Mouse (Mus musculus) cerebellum, adult 11 months (tissue): ENCODE measurements around the gene Odf3l1.

Experiments
- DNase-seq: peaks from one replicate; pipeline ENCODE4 v3.0.0; 2022

Gene Odf3l1

DNA sequence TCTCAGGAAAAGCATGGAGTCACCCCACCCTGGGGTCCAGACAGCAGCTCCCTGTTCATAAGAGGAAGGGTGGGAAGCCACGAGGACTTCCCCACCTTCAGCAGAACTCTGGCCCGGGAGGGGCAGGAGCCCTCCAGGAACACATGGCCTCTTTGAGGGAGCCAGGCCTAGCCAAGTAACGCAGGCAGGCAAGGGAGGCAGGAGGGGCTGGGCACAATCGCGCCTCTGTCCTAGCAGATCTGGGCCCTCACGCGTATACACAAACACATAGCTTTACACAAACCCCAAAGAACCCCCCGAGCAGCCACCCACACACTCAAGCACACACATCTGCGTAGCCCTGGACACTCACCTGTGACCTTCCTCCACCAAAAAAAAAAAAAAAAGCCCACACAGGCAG lies 16.3 kb upstream of the Odf3l1 start:
- no peak for DNase-seq

DNA sequence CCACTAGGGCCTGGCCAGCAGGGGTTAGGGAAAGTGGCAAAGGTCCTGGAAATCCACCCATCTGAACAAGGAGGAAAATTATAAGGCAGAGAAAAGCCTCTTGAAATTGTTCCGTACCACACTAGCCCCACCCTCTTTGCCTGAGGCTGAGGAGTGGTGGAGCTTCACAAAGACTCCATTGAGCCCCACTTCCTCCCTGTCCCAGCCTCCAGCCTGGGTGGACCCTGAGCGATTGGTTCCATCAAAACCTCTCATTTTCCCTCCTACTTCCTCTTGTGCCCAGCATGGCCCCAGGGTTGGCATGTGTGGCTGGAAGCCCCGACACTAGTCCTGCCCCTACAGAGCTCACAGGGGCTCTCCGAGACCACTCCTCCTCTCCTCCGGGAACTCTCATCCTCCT lies 12.8 kb upstream of the Odf3l1 start:
- DNase-seq = no peak

DNA sequence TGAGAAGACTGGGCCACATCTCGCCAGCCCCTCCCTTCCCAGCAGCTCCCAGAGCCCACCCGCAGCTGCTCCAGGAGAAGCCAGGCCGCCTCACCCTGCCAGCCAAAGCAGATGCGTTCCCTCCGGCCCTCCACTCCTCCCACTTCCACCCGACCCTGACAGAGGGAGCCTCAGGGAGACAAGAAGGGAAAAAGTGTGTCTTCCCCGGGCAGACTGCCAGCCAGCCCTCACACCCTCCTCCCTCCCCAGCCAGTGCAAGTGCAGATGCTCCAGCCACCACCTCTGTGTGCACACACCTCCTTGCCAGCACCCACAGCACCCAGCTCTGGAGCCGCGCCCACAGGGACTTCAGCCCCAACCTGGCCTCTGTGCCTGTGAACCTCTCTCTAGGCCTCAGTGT lies 12.3 kb upstream of the Odf3l1 start:
- DNase-seq = no peak

DNA sequence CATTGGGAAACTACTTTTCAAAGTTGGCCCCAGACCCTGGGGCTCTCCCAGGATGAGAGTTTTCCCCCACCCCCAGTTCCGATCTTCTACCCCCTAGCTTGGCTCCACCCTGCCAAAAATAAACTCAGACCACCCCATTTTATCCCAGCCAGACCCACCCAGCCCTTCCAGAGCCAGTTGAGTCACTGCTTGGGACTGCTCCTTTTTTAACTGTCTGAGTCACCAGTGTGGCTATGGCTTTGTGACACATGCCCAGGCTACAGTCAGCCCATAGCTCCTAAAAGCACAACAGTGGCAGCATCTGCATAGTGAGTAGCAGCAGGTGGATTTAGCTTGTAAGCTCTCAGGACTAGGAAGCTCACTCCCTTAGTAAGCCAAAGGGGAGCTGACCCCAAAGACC lies 8.6 kb upstream of the Odf3l1 start:
- DNase-seq = no peak

DNA sequence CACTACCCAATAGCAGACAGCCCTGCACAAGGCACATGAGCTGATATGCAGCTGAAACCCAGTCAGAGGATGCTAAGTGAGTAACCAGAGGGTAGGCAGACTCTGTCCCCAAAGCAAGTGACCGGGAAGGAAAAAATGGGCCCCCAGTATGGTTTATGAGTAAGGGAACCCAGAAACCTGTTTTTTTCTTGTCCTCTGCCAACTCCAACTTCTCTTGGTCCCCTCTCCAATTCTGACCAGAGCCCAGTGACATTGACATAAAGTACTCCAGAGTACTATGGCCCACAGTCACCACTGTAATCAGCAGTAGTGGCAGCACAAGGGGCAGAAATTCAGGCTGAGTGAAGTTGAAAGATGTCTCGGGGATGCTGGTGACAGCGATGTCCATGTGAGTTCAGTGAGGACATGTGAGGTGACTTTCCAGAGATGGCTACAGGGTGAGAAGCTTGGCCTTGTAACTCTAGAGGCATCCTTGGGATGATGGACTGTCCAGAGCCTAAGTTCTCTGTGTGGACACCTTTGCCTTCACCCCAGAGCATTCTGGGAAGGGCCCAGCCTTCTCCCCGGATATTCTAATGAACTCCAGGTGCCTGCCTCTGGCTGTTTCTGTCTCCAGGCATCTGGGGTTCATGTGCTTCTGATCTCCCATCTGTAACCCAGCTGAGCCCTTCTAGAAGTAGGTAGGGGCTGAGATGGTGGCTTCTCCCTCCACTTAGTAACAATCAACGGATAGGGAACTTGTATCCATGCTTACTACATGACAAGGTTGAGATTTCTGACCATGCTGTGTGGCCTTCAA lies 7.8 kb upstream of the Odf3l1 start:
- no peak for DNase-seq

DNA sequence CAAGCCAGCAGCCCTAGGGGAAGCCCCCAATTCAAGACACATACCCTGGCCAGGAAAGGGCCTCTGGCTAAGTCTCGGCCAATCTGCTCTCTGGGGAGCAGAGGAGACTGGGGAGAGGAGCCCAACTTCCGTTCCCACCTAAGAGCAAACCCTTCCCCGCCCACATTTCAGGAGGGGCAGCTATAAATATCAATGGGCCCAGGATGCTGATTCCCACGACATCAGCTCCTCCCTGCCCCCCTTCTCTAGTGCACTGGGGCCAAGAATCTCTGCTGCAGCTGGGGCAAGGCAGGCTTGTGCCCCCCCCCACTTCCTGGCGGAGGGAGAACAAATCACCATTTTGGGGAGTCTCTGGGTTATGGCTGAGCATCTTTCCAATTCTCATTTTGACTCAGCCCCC lies 6.7 kb upstream of the Odf3l1 start:
- DNase-seq = no peak

DNA sequence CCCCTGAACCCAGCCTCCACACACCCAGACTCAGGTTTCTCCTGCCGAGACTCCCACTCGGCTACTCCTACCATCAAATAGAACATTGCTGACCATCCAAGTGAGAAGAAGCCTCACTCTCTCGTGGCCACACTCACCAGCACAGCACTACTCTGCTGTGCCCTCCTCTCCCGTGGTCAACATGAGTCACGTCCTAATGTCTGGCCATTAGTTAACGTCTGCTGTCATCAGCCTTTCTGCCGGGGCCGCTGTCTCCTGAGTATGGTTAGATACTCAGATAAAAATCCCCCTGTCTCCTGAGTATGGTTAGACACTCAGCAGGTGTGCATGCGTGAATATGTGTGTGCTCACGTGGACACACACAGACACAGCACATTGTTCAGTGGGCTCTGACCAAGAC lies 6.3 kb upstream of the Odf3l1 start:
- no peak for DNase-seq

DNA sequence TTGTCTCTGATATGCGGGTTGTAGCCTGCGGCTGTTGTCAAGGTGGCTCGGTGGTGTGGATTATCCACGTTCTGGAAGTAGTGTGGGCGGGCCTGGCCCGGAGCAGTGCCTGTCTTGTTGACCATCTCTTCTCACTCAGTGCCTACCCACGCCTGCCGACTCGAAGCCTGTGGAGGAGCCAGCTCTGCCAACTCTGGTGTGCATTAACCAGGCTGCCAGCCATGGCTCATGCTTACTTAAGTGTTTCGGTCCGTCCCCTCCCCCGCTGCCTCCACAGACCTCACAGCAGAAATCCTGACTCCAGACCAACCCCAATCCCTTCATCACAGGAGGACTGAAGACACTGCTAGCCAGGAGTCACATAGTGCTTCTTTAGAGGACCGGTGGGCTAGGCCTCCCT lies 5.1 kb upstream of the Odf3l1 start:
- no peak for DNase-seq

DNA sequence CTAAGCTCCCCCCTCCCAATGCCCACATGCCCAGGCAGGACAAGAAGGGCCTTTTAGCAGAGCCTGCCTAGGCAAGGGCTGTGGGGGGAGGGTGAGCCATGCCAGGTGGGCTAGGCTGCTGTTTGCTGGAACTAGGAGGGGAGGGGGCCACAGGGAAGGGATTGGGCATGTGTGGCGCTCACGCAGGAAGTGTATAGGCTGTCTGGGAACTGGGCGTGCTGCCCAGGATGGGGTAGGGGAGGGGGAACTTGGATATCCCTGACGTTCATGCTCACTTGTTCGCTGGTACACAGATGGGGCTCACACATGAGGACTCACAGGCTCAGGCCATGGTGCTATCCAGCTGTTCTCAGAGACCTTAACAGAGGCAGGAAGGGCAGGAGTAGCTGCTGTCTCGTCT lies 3.8 kb upstream of the Odf3l1 start:
- no peak for DNase-seq

DNA sequence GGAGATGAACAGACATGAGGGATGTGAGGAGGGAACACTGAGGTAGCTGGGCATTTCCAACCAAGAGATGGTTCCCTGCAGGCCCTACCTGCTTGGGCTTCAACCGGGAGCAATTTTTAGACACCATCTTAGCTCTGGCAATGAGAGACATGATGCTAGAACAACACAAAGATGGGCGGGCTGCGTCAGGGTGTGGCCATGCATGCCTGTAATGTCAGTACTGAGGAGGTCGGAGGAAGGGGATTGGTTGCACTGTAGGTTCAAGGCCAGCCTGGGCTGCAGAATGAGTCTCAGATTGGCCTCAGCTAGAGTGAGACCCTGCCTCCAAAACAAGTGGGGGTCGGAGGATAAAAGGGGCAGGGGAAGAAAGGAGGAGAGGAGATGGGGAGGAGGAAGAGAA lies 2.0 kb upstream of the Odf3l1 start:
- DNase-seq = no peak

DNA sequence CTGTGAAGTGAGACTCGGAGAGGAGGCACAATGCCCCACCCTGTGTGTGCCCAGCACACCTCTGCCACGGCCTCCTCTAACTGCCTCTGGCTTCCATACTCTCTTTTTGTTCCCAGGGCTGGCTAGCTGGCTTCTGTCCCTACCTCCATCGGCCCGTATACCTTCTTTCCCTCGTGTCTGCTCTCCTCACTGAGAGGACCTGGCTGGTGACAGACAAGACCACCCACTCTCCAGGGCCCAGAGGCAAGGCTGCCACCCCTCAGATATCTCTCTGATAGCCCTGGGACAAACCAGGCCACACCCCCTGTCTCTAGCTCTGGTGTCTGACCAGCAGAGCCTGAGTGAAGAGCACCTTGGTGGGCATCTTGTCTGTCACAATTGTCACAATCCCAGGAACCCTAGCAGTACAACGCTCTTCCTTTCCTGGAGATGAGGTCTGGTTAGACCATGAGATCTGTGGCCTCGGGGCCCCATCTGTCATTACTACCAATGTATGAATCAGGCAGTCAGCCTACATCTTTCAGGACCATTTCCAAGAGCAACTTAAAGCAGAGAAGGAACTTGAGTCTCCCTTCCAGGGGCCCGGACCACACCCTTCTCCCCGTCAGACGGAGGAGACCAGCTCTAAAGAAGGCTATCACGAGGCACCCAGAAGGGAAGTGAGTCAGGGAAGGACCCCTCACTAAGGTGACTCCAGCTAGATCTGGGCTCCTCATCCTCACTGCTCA lies 1.4 kb upstream of the Odf3l1 start:
- DNase-seq = no peak

DNA sequence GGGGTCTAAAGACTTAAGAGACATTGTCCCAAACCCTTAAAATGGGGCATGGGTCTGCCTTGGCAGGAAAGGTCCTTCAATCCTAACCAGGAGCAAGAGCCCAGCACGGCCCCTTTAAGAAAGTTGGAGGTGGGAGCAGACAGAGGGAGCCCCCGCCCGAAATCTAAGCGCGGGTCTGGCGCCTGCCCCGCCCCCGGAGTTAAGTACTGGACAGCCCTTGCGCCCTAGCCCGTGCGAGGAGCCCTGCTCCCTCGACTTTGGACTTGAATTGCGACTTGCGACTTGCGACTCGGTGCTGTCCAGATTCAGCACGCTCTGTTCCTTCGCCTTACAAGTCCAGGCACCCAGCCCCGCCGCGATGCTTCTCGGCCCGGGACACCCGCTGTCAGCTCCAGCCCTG lies 353 bp upstream of the Odf3l1 start, which contains the start of gene Cspg4:
Gene Cspg4, plus strand, starts transcription at position 202 of the 400 bp plus-strand sequence.
- DNase-seq = no peak

DNA sequence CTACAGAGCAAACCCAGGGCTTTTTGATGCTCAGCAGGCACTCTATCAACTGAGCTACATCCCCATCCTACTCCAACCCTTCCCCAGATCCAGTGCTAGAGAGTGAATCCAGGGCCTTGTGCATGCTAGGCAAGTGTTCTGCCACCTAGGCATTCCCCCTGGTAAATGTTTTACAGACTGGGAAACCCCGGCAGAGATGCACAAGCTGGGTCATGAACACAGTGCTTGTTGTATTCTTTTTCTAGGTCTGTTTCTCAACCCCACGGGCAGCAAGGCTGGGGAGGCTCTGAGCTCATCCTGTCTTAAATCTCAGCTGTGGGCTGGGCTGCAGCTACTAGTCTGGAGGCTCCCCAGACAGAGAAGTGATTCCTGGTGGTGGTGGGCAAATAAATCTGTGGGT lies 1.6 kb downstream of the Odf3l1 start:
- no peak for DNase-seq

DNA sequence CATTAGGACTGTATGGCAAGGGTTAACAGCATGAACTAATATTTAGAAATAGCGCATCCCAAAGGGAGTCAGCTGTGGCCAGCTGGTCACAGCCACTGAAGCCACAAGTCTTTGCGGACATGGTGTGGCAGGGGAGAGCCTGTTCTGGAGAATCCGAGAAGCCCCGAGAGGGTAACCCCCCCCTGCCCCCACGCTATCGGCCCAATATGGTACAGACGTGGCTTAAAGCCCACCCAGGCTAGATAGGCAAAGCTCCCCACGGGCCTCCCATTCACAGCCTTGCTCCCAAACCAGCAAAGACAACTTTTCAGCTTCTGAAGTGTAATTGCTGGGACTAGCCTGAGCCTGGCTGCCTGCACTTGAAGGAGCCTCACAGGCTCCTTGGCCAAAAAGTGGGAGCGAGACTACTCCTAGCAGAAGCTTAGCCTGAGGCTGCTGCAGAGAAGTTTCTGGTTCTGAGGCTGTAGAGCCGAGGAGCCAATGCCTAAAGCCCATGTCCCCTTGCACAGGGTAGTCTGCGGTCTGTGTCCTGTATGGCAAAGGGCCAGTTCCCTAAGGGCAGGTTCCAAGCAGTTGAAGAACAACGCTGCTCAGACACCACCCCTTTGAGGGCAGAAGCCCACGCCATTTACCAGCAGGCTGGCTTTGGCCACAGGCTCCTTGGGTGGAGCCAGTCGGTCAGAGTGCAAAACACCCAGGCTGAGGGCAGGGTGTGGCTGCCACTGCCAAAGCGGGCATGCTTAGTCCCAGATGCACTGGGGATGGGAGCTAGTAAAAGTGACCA lies 3.8 kb downstream of the Odf3l1 start:
- no peak for DNase-seq

DNA sequence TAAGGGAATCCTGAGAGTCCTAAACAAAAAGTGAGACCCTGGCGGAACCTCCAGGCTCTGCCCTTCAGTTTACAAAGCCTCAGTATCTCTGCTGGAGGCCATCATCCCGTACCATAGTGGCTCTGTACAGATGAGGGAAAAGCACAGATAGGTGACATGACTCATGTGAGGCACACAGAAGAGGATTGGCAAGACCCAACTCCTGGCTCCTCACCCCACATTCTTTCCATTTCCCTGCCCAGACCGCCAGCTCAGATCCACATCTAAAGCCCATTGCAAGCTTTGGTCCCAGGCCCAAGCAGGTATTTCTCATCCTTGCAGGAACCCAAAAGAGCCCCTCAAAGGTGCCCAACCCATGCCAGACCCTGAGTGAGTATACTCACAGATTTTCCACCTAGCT lies 4.4 kb downstream of the Odf3l1 start:
- DNase-seq = no peak

DNA sequence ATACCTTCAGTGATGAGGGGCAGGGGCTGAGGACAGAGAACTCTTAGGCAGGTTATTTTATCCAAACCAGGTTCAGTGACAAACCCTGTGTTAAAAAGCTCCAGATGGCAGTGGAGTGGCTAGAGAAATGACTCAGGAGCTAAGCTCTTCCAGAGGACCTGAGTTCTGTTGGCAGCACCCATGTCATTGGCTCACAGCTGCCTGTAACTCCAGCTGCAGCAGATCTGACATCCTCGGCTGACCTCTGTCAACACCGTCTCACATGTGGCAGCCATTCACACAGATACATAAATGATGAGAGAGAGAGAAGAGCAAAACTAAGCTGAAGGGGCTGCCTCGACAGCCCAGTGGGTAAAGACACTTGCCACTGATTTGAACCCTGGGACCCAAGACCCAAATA lies 7.0 kb downstream of the Odf3l1 start:
- DNase-seq = no peak

DNA sequence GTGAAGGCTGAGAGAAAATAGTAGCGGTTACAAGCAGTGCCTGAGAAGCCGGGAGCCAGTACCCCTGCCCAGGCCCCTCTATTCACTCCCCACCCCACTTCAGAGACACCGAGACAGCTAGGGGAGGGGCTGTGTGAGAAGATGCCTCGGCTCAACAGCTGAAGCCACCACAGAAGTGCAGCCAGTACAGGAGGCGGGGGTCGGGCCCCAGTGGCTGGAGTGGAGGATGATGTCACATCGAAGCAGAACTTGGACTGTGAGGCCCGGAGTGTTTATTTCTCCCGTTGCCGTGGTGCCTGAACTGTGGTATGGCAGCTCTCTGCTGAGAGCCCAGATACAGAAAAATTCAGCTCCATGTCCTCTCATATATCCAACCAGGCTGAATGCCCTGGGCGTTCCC lies 12.7 kb downstream of the Odf3l1 start:
- DNase-seq = no peak

DNA sequence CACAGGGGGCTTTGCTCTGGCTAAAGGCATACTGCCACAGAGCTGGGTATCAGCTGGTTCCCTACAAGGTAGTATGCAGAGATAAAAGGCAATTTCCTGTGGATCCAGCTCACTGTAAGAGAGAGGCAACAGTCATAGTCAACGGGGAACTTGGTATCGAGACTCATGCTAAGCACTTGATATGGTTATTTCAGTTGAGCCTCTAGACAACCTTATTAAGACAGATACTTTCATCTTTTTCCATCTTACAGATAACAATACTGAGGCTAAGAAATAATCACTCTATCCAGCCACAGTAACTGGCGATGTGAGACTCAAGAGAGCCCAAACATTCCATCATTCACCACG lies 13.6 kb downstream of the Odf3l1 start:
- no peak for DNase-seq

DNA sequence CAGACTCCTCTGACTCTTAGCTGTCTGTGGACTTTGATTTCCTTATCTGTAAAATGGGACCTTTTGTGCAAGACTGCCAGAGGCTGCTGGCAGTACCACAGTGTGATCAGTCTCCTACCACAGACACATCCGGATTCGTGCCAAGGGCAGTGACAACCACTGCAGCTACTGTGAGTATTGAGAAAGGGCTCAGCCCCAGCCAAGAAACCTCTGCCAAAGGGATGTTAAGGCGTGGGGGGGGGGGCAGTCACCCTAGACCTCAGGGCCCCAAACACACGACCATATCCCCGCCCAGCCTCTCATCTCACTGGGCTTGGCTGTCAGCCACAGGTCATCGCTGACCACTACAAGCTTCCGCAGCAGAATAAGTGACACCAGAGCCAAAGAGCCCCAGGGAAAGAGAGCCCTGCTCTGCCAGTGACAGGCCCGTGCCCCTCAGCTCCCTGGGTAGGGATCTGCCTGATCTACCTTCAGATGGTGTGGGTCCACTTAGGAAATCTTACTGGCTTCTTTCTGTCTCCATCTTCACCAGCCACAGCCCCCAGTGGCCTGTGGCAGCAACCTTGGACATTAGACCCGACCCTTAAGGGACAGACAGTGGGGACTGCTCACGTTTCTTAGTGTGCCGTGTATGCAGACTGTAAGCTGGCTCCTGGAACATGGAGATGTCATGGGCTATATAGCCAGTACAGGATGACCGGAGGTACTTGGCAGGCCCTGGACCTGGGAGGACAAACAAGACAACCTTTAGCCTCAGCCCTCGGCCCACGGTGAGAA lies 14.2 kb downstream of the Odf3l1 start:
- no peak for DNase-seq

DNA sequence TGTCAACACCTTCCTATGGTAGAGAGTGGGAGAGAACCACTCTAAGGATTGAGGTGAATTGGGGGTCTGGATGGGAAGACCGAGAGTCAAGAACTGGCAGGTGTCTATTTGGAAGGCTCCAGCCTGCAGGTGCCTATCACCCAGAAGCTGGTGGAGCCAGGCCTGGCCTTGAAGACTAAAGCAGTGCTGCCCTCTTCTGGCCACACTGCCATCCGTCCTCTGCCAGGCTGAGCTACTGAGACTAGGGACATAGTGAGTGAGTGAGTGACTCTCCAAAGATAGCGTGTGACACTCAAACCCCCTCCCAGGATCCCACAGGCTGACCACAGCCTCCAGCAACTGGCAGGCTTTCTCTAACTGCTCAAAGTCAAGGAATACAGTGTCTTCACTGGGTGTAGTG lies 17.0 kb downstream of the Odf3l1 start:
- peak; percentile 44 for DNase-seq

DNA sequence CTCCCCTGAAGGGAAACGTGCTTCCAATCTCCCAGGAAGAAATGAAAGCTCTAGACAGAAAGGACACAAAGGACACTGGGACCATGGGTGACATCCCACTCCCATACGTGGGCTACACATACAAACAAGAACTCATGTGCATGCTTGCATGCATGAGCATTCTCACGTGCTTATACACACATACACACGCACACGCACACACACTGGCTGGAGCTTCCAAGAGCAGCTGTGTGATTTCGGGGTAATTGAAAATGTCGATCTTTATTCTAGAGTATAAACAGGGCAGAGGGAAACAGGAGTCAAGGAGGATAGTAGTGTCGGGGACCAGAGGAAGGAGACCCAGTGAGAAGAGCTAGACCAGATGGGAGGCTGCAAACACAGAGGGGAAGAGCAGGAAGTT lies 19.8 kb downstream of the Odf3l1 start:
- no peak for DNase-seq

DNA sequence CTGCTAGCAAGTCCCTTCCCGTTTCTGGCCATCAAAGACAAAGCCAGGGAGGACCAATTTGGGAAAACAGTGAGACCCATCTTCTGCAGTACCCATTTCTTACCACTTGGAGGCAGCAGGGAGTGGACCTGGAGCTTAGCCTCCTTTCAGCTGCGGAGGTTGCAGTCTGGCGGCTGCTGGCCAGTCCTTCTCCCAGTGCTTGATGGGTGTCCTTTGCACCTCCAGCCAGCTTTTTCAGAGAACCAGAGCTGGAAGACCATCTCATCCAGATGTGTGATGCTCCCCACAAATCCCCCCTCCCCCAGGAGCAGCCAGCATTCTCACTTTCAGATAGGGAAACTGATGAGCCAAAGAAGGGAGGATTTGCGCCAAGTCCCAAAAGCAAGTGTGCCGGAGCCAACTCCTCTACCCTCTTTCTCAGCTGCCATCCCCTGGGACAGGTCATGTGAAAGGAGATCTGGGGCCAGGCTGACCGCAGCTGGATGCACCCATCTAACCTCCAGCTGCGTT lies 20.7 kb downstream of the Odf3l1 start:
- DNase-seq = peak; percentile 67

DNA sequence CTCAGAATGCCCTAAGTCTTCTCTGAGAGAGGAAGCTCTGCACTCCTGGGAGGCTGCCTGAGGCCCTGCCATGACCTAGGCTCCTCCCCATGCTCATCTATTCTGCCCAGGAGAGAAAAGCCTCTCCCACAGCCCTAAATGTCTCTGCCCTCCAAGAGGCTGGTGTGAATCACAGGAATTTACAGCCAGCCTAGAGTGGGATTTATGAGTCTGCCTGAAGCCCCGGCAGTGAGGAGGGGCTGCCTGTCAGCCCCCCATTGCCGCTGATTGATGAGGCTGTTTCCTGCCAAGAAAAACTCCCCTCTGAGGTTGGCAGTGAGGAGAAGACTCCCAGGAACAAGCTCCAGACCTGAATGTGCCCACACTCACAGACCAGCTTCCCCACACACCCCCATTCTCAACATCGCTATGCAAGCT lies 22.2 kb downstream of the Odf3l1 start:
- no peak for DNase-seq
